9 mouse cellular contexts compared by ENCODE assay signal in genomic region chr7:124708771-124709485, GRCm38 (mm10).
DNase-seq lines count a peak whose midpoint lies in the region; ATAC-seq lines count a peak whose summit lies in the region.
"Had no signal": no experiment of that assay in that cellular context is flagged by ENCODE, and none has a peak within 500 bp of the region (broad histone marks: within the 10 kb centered on the region; RNA-seq: fewer than 3 reads in every experiment).

No protein-coding gene starts in this region.

- ATAC-seq in limb, embryonic 13.5 days (ENCODE audit: low FRiP score, low read depth) = peak; percentile 61

- H3K4me2 ChIP-seq in limb, embryonic 13.5 days (replicated peaks) = no peak overlapping the region
- H3K4me2 ChIP-seq: liver, embryonic 13.5 days had no signal

- no peaks in the 10 kb centered on the region; the same call in 1 of the 2 replicates for H3K27me3 ChIP-seq in limb, embryonic 13.5 days
- H3K27me3 ChIP-seq: liver, embryonic 13.5 days had no signal

- H3K36me3 ChIP-seq in limb, embryonic 13.5 days = no peaks in the 10 kb centered on the region
- H3K36me3 ChIP-seq: liver, embryonic 13.5 days had no signal

- H3K4me3 ChIP-seq in limb, embryonic 13.5 days = no peak overlapping the region
- H3K4me3 ChIP-seq: liver, embryonic 13.5 days had no signal

- peaks cover 14% of the 10 kb centered on the region for H3K4me1 ChIP-seq in limb, embryonic 13.5 days
- H3K4me1 ChIP-seq: liver, embryonic 13.5 days had no signal

- DNase-seq in embryo, embryonic 11.5 days (ENCODE audit: low read depth, low spot score) = peak; percentile 22
- no peak for DNase-seq in embryo, embryonic 9.5 days (ENCODE audit: extremely low spot score)
- peak; percentile 4 for DNase-seq in urinary bladder, postnatal 25 days (ENCODE audit: low spot score)
- DNase-seq in urinary bladder, postnatal 10 days (ENCODE audit: low spot score) = no peak
- DNase-seq in heart, postnatal 10 days = peak; percentile 7
- no peak for DNase-seq in spleen, postnatal 36 days (ENCODE audit: low spot score in 2 of 2)
- no peak for DNase-seq in lung, postnatal 14 days
- DNase-seq: liver, embryonic 13.5 days had no signal

- H3K9me3 ChIP-seq in limb, embryonic 13.5 days = no peaks in the 10 kb centered on the region

- 21% methylated on average over 11 of the region's 11 CpGs for WGBS in limb, embryonic 13.5 days

- intact Hi-C loops in heart, postnatal 10 days (cut with DNase I) = no loop called here

- no peak overlapping the region for H3K27ac ChIP-seq in limb, embryonic 13.5 days
- H3K27ac ChIP-seq: liver, embryonic 13.5 days had no signal

- H3K9ac ChIP-seq in limb, embryonic 13.5 days = no peak overlapping the region
- H3K9ac ChIP-seq: liver, embryonic 13.5 days had no signal

Comparison
In these comparisons a context has a peak if more than half of its experiments do, and no peak if none do; other contexts are left out.
1. DNase-seq: peak in embryo, embryonic 11.5 days (single experiment), urinary bladder, postnatal 25 days (single experiment) and heart, postnatal 10 days (2 of 2); none in embryo, embryonic 9.5 days (single experiment), urinary bladder, postnatal 10 days (single experiment), spleen, postnatal 36 days (0 of 2) and lung, postnatal 14 days (single experiment).